Mouse (Mus musculus): Measurements from ENCODE around the gene Nexn. TPM values are rescaled to one million over a fixed set of nuclear protein-coding genes. Genes with fewer than 3 reads are reported as not detected.

Nexn gene
- total RNA-seq, 2 experiments from 2014 or later: 1.2 to 1.4 TPM

- DNase-seq (ENCODE audit: extremely low spot score in 1 of 2, low spot score in 1 of 2): no peak
Observed at GRCm38 (mm10) chr3:152241098-152241497, 25.1 kb downstream of the Nexn start.

GRCm38 (mm10) chr3:152239592-152239991 lies 26.6 kb downstream of the Nexn start:
- DNase-seq (ENCODE audit: extremely low spot score in 1 of 2, low spot score in 1 of 2): no peak

GRCm38 (mm10) chr3:152238836-152239235 lies 27.3 kb downstream of the Nexn start:
- DNase-seq (ENCODE audit: extremely low spot score in 1 of 2, low spot score in 1 of 2): no peak

- DNase-seq (ENCODE audit: extremely low spot score in 1 of 2, low spot score in 1 of 2): no peak
Observed at GRCm38 (mm10) chr3:152235805-152236204, 30.3 kb downstream of the Nexn start.

- no peak for DNase-seq (ENCODE audit: extremely low spot score in 1 of 2, low spot score in 1 of 2)
Observed at GRCm38 (mm10) chr3:152235238-152235637, 30.9 kb downstream of the Nexn start.

- DNase-seq (ENCODE audit: extremely low spot score in 1 of 2, low spot score in 1 of 2): no peak
Observed at GRCm38 (mm10) chr3:152231333-152232100, 34.6 kb downstream of the Nexn start.

GRCm38 (mm10) chr3:152229271-152229670 lies 36.9 kb downstream of the Nexn start:
- DNase-seq (ENCODE audit: extremely low spot score in 1 of 2, low spot score in 1 of 2): no peak

GRCm38 (mm10) chr3:152228843-152229242 lies 37.3 kb downstream of the Nexn start:
- DNase-seq (ENCODE audit: extremely low spot score in 1 of 2, low spot score in 1 of 2): no peak

GRCm38 (mm10) chr3:152225906-152226305 lies 40.2 kb downstream of the Nexn start:
- no peak for DNase-seq (ENCODE audit: extremely low spot score in 1 of 2, low spot score in 1 of 2)

- no peak for DNase-seq (ENCODE audit: extremely low spot score in 1 of 2, low spot score in 1 of 2)
Observed at GRCm38 (mm10) chr3:152224918-152225317, 41.2 kb downstream of the Nexn start.

- no peak for DNase-seq (ENCODE audit: extremely low spot score in 1 of 2, low spot score in 1 of 2)
Observed at GRCm38 (mm10) chr3:152213416-152213815, 52.7 kb downstream of the Nexn start.

- no peak for DNase-seq (ENCODE audit: extremely low spot score in 1 of 2, low spot score in 1 of 2)
Observed at GRCm38 (mm10) chr3:152211731-152212279, 54.3 kb downstream of the Nexn start.

- DNase-seq (ENCODE audit: extremely low spot score in 1 of 2, low spot score in 1 of 2): peak; percentile 49 to 67
Observed at GRCm38 (mm10) chr3:152210728-152211391, 55.3 kb downstream of the Nexn start.

GRCm38 (mm10) chr3:152209967-152210634 lies 56.0 kb downstream of the Nexn start, which contains the start of the genes Dnajb4 and Fubp1:
Dnajb4 (minus strand) TSS chr3:152210302.
Fubp1 (plus strand) TSS chr3:152210422.
- DNase-seq (ENCODE audit: extremely low spot score in 1 of 2, low spot score in 1 of 2): peak; percentile 99 to 100

- DNase-seq (ENCODE audit: extremely low spot score in 1 of 2, low spot score in 1 of 2): no peak
Observed at GRCm38 (mm10) chr3:152209177-152209966, 56.8 kb downstream of the Nexn start.

GRCm38 (mm10) chr3:152208096-152208885 lies 57.9 kb downstream of the Nexn start:
- no peak for DNase-seq (ENCODE audit: extremely low spot score in 1 of 2, low spot score in 1 of 2)

- no peak for DNase-seq (ENCODE audit: extremely low spot score in 1 of 2, low spot score in 1 of 2)
Observed at GRCm38 (mm10) chr3:152207156-152207555, 59.0 kb downstream of the Nexn start.

- no peak for DNase-seq (ENCODE audit: extremely low spot score in 1 of 2, low spot score in 1 of 2)
Observed at GRCm38 (mm10) chr3:152204577-152204976, 61.6 kb downstream of the Nexn start.

GRCm38 (mm10) chr3:152203996-152204395 lies 62.2 kb downstream of the Nexn start:
- DNase-seq (ENCODE audit: extremely low spot score in 1 of 2, low spot score in 1 of 2): no peak

Data from layer of hippocampus, postnatal 25 days (tissue).